ENCODE assay signal across 7 mouse cellular contexts in genomic region chr11:90142393-90142792, GRCm38 (mm10). TPM values are rescaled to one million over a fixed set of nuclear protein-coding genes. Genes with fewer than 3 reads are reported as not detected.
DNase-seq lines count a peak whose midpoint lies in the region; ATAC-seq and TF ChIP-seq lines count a peak whose summit lies in the region.

No protein-coding gene starts in this region.

- peak; percentile 71; the same call in 1 of the 2 replicates for ATAC-seq in neural tube, embryonic 13.5 days (ENCODE audit: low read depth)
- ATAC-seq in embryonic facial prominence, embryonic 14.5 days (ENCODE audit: low read depth) = no peak
- peak; percentile 58 for ATAC-seq in heart, postnatal 0 days (ENCODE audit: insufficient read depth, low read depth)

- no peaks in the 10 kb centered on the region for H3K27me3 ChIP-seq in neural tube, embryonic 13.5 days
- no peaks in the 10 kb centered on the region for H3K27me3 ChIP-seq in embryonic facial prominence, embryonic 14.5 days (replicated peaks; ENCODE audit: control insufficient read depth, insufficient read depth, low read length)
- no peaks in the 10 kb centered on the region for H3K27me3 ChIP-seq in heart, postnatal 0 days (ENCODE audit: control insufficient read depth, insufficient read depth, low read length)

- 34% methylated on average over 4 of the region's 4 CpGs for WGBS in neural tube, embryonic 13.5 days
- WGBS in embryonic facial prominence, embryonic 14.5 days = 57% methylated on average over 4 of the region's 4 CpGs
- WGBS in heart, postnatal 0 days = 48% methylated on average over 4 of the region's 4 CpGs

- no peak overlapping the region; the same call in 1 of the 2 replicates for H3K27ac ChIP-seq in neural tube, embryonic 13.5 days (replicated peaks)
- H3K27ac ChIP-seq in embryonic facial prominence, embryonic 14.5 days (replicated peaks; ENCODE audit: low read depth, low read length) = no peak overlapping the region
- H3K27ac ChIP-seq in heart, postnatal 0 days (ENCODE audit: low read depth) = peak overlapping the region; percentile 54; the same call in 1 of the 2 replicates

- no peak for TF ChIP-seq EP300 in heart, postnatal 0 days (IDR thresholded peaks at IDR 0.05; ENCODE audit: low read depth)

- no peak for DNase-seq in neural tube, embryonic 10.5 days (ENCODE audit: extremely low spot score, low spot score)
- DNase-seq in embryonic facial prominence, embryonic 14.5 days (ENCODE audit: low spot score) = peak; percentile 35
- peak; percentile 86 for DNase-seq in heart, postnatal 0 days (ENCODE audit: low spot score)
- DNase-seq in lung, postnatal 10 days = peak; percentile 87
- no peak for DNase-seq in spleen, postnatal 14 days (ENCODE audit: low spot score in 2 of 2)
- DNase-seq in yolk sac, embryonic 10.5 days (ENCODE audit: low spot score) = no peak

- H3K9me3 ChIP-seq in neural tube, embryonic 13.5 days = no peaks in the 10 kb centered on the region
- H3K9me3 ChIP-seq in embryonic facial prominence, embryonic 14.5 days (ENCODE audit: control insufficient read depth, low read length) = no peaks in the 10 kb centered on the region
- H3K9me3 ChIP-seq in heart, postnatal 0 days (replicated peaks; ENCODE audit: control insufficient read depth, low read length) = no peaks in the 10 kb centered on the region

- no peak for TF ChIP-seq CTCF in heart, postnatal 0 days (IDR thresholded peaks at IDR 0.05; ENCODE audit: low read depth)

- no peak overlapping the region for H3K4me3 ChIP-seq in neural tube, embryonic 13.5 days
- no peak overlapping the region for H3K4me3 ChIP-seq in embryonic facial prominence, embryonic 14.5 days (ENCODE audit: low read depth, low read length)
- H3K4me3 ChIP-seq in heart, postnatal 0 days (ENCODE audit: low read depth, low read length) = no peak overlapping the region

- H3K4me1 ChIP-seq in neural tube, embryonic 13.5 days (replicated peaks) = 0 out of 2 replicates have a peak, but pooled peaks cover 9% of the 10 kb centered on the region
- peaks cover 10% of the 10 kb centered on the region; the same call in 1 of the 2 replicates for H3K4me1 ChIP-seq in embryonic facial prominence, embryonic 14.5 days (ENCODE audit: control insufficient read depth, insufficient read depth, low read length)
- H3K4me1 ChIP-seq in heart, postnatal 0 days (ENCODE audit: control insufficient read depth, insufficient read depth) = peaks cover 6% of the 10 kb centered on the region; the same call in 1 of the 2 replicates

- H3K4me2 ChIP-seq in neural tube, embryonic 13.5 days = no peak overlapping the region
- no peak overlapping the region for H3K4me2 ChIP-seq in embryonic facial prominence, embryonic 14.5 days (ENCODE audit: low read depth, low read length)
- no peak overlapping the region for H3K4me2 ChIP-seq in heart, postnatal 0 days (ENCODE audit: low read depth, low read length)

- H3K9ac ChIP-seq in neural tube, embryonic 13.5 days = no peak overlapping the region
- H3K9ac ChIP-seq in embryonic facial prominence, embryonic 14.5 days (ENCODE audit: low read depth, low read length) = no peak overlapping the region
- H3K9ac ChIP-seq in heart, postnatal 0 days (replicated peaks; ENCODE audit: low read depth, low read length) = no peak overlapping the region

- no peaks in the 10 kb centered on the region for H3K36me3 ChIP-seq in neural tube, embryonic 13.5 days
- no peaks in the 10 kb centered on the region for H3K36me3 ChIP-seq in embryonic facial prominence, embryonic 14.5 days (ENCODE audit: control insufficient read depth, insufficient read depth, low read length)
- H3K36me3 ChIP-seq in heart, postnatal 0 days (replicated peaks; ENCODE audit: control insufficient read depth, insufficient read depth, low read length) = no peaks in the 10 kb centered on the region

RNA-seq across cellular contexts. Expression of gene Gm45716, which starts 45.1 kb away (rescaled TPM):
- 25.0 and 28.8 TPM in 2 replicates for polyA plus RNA-seq in neural tube, embryonic 13.5 days (2015; fragmentation: Nextera tagmentation; extraction: Ambion mirVana)
- polyA plus RNA-seq in embryonic facial prominence, embryonic 14.5 days (2014; fragmentation: Nextera tagmentation; extraction: Ambion mirVana) = 9.8 and 11.5 TPM in 2 replicates
- total RNA-seq in heart, postnatal 0 days (2014; rRNA removed; ENCODE audit: low replicate concordance) = 30.5 and 37.3 TPM in 2 replicates
- 133 TPM in 2 replicates for polyA plus RNA-seq in heart, postnatal 0 days (2015; fragmentation: Nextera tagmentation; extraction: Ambion mirVana)

Comparison
In these comparisons a context has a peak if more than half of its experiments do, and no peak if none do; other contexts are left out.
1. DNase-seq: peak in embryonic facial prominence, embryonic 14.5 days (single experiment), heart, postnatal 0 days (single experiment) and lung, postnatal 10 days (single experiment); none in neural tube, embryonic 10.5 days (single experiment), spleen, postnatal 14 days (0 of 2) and yolk sac, embryonic 10.5 days (single experiment).